Mouse (Mus musculus): ENCODE measurements around the gene Tmem30a. TPM values are rescaled to one million over a fixed set of nuclear protein-coding genes. Genes with fewer than 3 reads are reported as not detected.

The Tmem30a gene
- polyA plus RNA-seq, 1 experiment from 2014 or later = 114 TPM

DNA sequence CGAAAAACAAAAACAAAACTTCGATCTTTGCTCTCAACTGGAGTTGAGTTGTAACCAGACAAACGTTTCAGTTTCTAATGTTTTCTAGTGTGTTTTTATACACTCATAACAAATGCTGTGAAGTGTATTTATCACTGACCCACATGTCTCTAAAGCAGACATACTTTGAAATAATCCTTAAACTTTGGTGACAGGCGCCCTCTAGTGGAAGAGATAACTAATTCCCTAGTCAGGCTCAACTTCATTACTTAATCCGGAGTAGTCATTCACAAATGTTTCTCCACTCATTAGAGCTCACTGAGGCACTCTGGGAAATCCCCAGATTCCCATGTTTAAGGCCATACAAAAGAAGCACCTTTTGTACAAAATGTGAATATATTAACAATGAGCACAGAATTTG, 70.2 kb downstream of the Tmem30a start:
- WGBS = 36% methylated on average over 5 of the region's 5 CpGs
- H3K9ac ChIP-seq (replicated peaks; ENCODE audit: low read depth, low read length) = no peak overlapping the region
- no peak overlapping the region for H3K4me2 ChIP-seq (ENCODE audit: low read length)
- no peak overlapping the region for H3K4me3 ChIP-seq (replicated peaks; ENCODE audit: low read length)
- H3K27ac ChIP-seq (ENCODE audit: low read length) = no peak overlapping the region
- H3K36me3 ChIP-seq (ENCODE audit: control insufficient read depth, insufficient read depth) = no peaks in the 10 kb centered on the region
- H3K9me3 ChIP-seq (ENCODE audit: control insufficient read depth, low read length) = no peaks in the 10 kb centered on the region
- peaks cover 22% of the 10 kb centered on the region for H3K27me3 ChIP-seq (replicated peaks; ENCODE audit: control insufficient read depth, insufficient read depth, low read length)
- peaks cover 17% of the 10 kb centered on the region for H3K4me1 ChIP-seq (replicated peaks; ENCODE audit: control insufficient read depth, insufficient read depth, low read length)
- no peak for ATAC-seq

DNA sequence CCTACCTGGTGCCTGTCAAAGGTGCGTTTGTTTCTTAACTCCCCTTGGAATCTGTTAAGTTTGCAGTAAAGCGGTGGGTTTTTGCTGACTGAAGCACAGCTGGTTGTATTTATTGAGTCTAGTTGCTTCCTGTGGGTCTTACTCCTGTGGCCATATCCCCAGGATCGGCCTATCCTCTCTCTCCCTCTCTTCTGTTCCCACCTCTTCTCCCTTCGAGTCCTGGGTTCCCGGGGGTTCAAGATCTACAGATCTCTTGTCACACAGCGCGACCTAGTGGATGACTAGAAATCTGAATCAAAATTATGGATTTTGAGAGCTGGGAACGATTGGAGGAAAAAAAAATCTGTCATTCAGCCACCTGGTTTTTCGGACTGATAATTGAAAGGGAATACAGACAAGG, 72.3 kb downstream of the Tmem30a start:
- ATAC-seq = peak; percentile 42; the same call in 1 of the 2 replicates
- Histone ChIP-seq H3K9me3 (ENCODE audit: control insufficient read depth, low read length) (no peaks in the 10 kb centered on the region), H3K4me3 (replicated peaks; ENCODE audit: low read length) (no peak overlapping the region), H3K36me3 (ENCODE audit: control insufficient read depth, insufficient read depth) (no peaks in the 10 kb centered on the region), H3K9ac (replicated peaks; ENCODE audit: low read depth, low read length) (no peak overlapping the region), H3K4me2 (ENCODE audit: low read length) (peak overlapping the region; percentile 15; the same call in 1 of the 2 replicates), H3K4me1 (replicated peaks; ENCODE audit: control insufficient read depth, insufficient read depth, low read length) (peaks cover 28% of the 10 kb centered on the region), H3K27ac (ENCODE audit: low read length) (no peak overlapping the region), H3K27me3 (replicated peaks; ENCODE audit: control insufficient read depth, insufficient read depth, low read length) (peaks cover 30% of the 10 kb centered on the region)
- WGBS = 7% methylated on average over 9 of the region's 9 CpGs

DNA sequence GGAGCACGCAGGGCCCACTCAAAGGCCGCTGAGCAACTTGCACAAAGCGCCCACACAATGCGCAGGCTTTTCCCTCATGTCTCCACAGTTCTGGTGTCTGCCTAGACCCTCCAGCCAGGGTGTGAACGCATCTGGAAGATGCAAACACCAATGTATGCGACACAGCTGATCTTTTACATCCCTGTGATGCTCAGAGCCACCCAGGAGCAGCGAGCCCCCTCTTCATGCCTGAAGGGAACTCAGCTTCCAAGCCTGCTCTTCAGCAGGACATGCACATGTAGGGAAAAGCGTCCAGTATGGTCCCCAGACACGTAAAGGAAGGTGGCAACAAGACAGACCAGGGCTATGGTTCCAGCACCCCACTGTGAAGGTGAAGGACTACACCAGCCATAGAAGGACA, 73.2 kb downstream of the Tmem30a start:
- peaks cover 30% of the 10 kb centered on the region for H3K27me3 ChIP-seq (replicated peaks; ENCODE audit: control insufficient read depth, insufficient read depth, low read length)
- no peak overlapping the region; the same call in 1 of the 2 replicates for H3K4me2 ChIP-seq (ENCODE audit: low read length)
- no peak overlapping the region for H3K4me3 ChIP-seq (replicated peaks; ENCODE audit: low read length)
- H3K36me3 ChIP-seq (ENCODE audit: control insufficient read depth, insufficient read depth) = no peaks in the 10 kb centered on the region
- H3K9ac ChIP-seq (replicated peaks; ENCODE audit: low read depth, low read length) = no peak overlapping the region
- no peak for ATAC-seq
- 25% methylated on average over 9 of the region's 9 CpGs for WGBS
- no peak overlapping the region for H3K27ac ChIP-seq (ENCODE audit: low read length)
- H3K4me1 ChIP-seq (replicated peaks; ENCODE audit: control insufficient read depth, insufficient read depth, low read length) = peaks cover 30% of the 10 kb centered on the region
- no peaks in the 10 kb centered on the region for H3K9me3 ChIP-seq (ENCODE audit: control insufficient read depth, low read length)

DNA sequence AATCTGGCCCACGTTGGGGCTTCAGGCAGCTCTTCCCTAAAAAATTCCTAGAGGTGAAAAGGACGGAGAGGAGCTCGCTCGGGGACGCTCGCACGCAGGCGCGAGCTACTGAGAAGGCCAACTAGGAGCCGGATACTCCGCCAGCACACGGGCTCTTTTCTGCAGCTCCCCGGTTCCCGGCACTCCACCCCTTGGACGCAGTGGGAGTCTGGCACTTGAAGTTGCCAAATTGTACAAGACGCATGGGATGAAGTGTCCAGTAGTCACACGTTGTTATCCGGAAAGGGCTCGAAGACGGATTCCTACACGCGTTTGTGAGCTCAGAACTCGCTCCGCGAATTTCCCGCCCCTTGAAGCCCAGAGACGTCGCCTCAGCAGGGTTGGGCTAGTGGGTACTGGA, 73.9 kb downstream of the Tmem30a start:
- no peak for ATAC-seq
- H3K4me1 ChIP-seq (replicated peaks; ENCODE audit: control insufficient read depth, insufficient read depth, low read length) = peaks cover 37% of the 10 kb centered on the region
- H3K4me3 ChIP-seq (replicated peaks; ENCODE audit: low read length) = peak overlapping the region; percentile 54
- H3K27me3 ChIP-seq (replicated peaks; ENCODE audit: control insufficient read depth, insufficient read depth, low read length) = peaks cover 30% of the 10 kb centered on the region
- H3K36me3 ChIP-seq (ENCODE audit: control insufficient read depth, insufficient read depth) = no peaks in the 10 kb centered on the region
- peak overlapping the region; percentile 93 for H3K4me2 ChIP-seq (ENCODE audit: low read length)
- no peaks in the 10 kb centered on the region for H3K9me3 ChIP-seq (ENCODE audit: control insufficient read depth, low read length)
- 1% methylated on average over 28 of the region's 28 CpGs for WGBS
- H3K27ac ChIP-seq (ENCODE audit: low read length) = no peak overlapping the region
- peak overlapping the region; percentile 4; the same call in 1 of the 2 replicates for H3K9ac ChIP-seq (replicated peaks; ENCODE audit: low read depth, low read length)

Other genes with a start within 250 kb of the Tmem30a start
- gene Col12a1, start 74.7 kb downstream of the Tmem30a start, polyA plus RNA-seq (2015; fragmentation: Nextera tagmentation; extraction: Ambion mirVana) = 6.8 and 9.5 TPM in 2 replicates
- 656 and 665 TPM in 2 replicates for gene Cox7a2, start 33.6 kb downstream of the Tmem30a start, polyA plus RNA-seq (2015; fragmentation: Nextera tagmentation; extraction: Ambion mirVana)
- 2.4 and 3.0 TPM in 2 replicates for gene Filip1, start 219.3 kb upstream of the Tmem30a start, polyA plus RNA-seq (2015; fragmentation: Nextera tagmentation; extraction: Ambion mirVana)